Mouse (Mus musculus) yolk sac, embryonic 10.5 days (tissue): ENCODE results near the gene Kalrn.
A peak's percentile ranks its signal among the peaks of the same experiment; 100 is the strongest.

Experiments used
- DNase-seq: peaks from one replicate; pipeline ENCODE4 v3.0.0-alpha.2; 2017; ENCODE audit warnings: low spot score

Kalrn gene

DNA sequence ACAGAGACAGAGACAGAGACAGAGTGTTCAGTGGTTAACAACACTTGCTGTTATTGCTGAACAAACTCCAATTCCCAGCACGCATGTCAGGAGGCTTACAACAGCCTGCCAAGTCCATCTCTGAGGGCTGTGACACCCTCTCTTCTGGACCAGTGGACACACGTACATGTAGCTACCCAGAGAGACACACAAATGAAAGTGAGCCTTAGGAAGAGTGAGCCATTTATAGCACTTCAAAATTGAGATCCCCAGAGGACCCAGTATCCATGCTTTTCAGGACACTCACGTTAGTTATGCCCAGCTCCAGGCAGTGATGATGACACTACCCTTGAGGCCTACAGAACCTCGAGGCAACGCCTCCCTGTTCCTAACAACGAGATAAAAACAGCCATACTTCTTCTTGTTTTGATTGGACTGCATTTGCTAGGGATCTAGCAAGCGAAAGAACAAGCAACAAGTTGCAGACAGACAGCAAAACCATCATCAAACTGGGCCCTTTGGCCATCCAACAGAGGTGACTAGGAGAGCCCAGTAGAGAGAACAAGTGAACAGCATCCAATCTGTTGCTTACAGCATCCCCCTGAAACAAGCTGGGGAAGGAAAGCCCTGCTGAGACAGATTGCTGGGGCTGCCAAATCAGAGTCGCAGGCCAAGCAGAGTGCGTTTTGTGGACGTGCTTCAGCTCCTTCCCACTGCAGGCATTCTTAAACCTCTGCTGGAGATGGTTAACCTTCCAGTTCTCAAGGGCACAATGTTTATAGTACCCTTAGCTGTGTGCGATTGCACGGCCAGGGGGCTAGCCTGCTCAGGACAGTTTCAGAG, 634.8 kb downstream of the Kalrn start:
- DNase-seq: no peak

DNA sequence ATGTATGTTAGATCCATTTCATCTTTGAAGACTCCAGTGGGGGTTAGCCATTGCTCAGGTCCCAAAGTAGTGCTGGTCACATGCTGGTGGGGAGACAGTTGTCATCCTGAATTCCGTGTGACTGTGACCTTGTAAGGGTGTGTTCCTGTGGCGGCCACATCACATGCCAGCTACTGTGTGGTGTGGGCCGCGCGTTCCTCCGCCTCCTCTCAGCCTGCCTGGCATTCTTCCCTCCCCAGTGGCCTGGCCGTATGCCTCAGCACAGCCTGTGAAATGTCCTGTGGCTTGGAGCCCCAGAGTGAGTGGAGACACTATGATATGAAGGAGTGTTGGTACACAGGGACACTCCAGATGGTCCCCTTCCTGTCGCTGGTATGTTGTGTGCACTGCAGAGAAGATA, 635.8 kb downstream of the Kalrn start:
- DNase-seq: no peak

DNA sequence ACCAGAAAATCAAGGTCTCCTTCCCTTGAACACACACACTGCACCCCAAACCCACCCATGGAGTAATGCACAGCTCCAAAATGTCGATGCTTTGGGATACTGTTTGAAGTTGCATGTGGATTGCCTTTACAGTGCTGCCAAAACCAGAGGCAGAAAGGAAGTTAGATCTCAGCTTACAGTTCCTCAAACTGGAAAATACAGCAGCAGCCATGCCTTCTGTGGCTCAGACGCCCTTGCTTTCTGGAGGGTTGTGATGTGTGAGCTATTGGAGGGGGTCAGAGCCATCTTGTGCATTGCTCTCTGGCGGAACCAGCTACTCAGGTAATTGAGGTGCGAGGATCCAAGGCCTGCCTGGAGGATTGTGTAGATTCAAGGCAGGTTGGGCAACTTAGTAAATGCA, 636.4 kb downstream of the Kalrn start:
- DNase-seq: no peak

- no peak for DNase-seq
These were observed 637.9 kb downstream of the Kalrn start for GRCm38 (mm10) chr16:33935407-33935785.

DNA sequence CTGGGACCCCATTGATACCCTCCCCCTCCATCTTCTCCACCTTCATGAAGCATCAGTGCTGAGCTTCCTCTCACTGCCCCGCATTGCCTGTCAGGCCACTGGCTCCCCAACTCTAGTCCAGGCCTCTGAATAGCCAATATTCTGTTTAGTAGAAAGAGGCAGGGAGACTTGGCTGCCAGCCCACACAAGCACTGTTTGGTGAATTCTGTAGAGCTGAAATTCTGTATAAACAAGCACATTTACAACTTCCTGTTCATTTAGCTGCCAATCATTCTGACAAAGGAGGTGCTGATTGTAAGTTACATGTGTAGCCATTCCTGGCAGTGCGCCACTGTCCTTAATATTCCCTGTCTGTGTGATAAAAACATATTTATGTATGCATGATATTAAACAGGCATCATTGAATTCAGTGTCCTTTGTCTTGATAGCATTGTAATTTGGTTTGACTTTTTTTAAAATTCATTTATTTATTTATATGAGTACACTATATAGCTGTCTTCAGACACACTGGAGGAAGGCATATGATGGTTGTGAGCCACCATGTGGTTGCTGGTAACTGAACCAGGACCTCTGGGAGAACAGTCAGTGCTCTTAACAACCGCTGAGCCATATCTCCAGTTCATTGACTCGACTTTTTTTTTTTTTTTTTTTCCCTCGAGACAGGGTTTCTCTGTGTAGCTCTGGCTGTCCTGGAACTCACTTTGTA, 638.5 kb downstream of the Kalrn start:
- no peak for DNase-seq

GRCm38 (mm10) chr16:33933411-33933810, 639.9 kb downstream of the Kalrn start:
- no peak for DNase-seq

DNA sequence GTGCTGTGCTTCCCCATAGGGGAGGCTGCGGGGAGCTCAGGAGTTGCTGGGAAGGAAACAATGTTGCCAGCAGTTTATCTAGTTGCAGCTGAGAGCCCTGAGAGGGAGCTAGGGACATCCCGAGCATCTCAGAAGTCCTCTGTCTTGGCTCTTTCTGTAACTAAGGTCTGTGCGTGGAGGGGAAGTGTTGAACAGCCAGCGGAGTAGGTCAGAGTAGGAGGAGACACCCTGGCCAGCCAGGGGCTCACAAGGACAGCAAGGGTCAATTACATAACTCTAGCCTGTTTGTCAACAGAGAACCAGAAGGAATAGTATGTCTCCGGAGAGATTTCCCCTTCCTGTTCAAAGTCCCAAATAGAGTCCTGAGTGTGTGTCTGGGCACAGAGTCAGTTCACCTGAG, 641.2 kb downstream of the Kalrn start:
- no peak for DNase-seq

DNA sequence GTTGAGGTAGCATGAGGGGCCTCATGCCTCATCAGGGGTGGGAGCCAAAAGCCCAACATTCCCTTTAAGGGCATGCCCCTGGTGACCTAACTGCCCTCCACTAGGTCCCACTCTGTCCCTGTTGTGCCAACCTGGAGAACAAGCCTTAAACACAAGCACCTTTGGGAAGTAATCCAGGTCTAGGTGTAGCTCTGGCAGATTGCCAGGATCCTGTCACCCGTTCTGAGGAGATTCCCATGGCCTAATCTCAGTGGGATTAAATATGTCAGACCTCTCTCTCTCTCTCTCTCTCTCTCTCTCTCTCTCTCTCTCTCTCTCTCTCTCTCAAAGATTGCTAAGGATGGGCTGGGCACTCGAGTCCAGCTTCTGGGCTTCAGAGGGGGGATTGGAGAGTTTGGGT, 641.6 kb downstream of the Kalrn start:
- no peak for DNase-seq

- no peak for DNase-seq
These were observed 642.5 kb downstream of the Kalrn start for GRCm38 (mm10) chr16:33930785-33931184.

DNA sequence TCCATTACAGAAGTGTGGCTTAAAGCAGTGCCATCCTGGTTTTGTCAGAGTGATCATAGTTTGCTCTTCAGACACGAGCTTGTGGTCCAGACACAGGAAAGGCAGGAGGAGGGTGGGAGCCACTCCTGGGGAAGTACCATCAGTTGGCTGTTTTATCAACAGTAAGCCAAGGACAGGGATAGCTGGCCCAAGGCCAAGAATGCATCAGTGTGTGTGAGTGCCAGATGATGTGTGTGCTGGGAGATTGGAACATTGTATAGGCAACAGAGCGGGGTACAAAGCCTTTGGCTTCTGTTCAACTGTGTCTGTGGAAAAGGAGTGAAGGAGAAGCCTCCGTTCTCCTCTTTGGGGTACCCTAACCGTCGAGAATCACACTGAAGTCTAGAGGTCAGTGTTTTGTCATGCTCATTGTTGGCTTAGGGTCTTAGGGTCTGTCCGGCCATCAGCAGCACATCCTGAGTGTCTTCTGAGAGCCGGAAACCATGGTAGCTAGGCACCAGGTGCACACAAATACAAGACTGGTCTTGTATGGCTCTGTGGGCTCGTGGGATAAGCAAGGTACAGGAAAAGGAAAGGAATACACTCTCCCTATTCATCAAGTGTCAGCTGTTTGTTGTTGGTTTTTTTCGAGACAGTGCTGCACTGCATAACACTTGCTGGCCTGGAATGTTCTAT, 644.4 kb downstream of the Kalrn start:
- no peak for DNase-seq

DNA sequence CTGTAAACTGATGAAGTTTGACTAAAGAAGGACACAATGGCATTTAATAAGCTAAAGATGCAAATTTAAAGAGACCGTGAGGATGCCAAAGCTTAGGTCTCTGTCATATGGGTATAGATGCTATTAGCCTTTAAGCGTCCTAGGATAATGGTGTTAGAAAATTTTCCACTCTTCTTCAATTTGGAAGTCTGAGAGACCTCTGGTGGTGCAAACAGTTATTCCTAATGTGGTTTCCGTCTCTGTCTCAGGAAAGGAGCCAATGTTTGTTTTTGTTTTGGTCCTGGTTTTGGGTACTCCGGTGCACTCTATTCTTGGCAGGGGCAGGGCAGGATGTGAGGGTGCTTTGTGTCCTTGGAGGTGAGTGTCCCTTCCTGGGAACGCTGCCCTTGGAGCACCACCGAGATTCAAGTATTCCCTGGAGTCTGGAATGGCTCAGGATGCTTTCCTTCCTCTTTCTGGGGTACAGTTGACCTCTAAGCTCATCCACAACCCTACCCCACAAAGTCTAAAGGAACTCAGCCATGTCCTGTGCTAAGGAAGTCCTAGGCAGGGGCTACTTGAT, 646.0 kb downstream of the Kalrn start:
- DNase-seq: no peak

- no peak for DNase-seq
These were observed 649.6 kb downstream of the Kalrn start for GRCm38 (mm10) chr16:33923758-33924157.

- DNase-seq: no peak
These were observed 650.4 kb downstream of the Kalrn start for GRCm38 (mm10) chr16:33923001-33923316.

DNA sequence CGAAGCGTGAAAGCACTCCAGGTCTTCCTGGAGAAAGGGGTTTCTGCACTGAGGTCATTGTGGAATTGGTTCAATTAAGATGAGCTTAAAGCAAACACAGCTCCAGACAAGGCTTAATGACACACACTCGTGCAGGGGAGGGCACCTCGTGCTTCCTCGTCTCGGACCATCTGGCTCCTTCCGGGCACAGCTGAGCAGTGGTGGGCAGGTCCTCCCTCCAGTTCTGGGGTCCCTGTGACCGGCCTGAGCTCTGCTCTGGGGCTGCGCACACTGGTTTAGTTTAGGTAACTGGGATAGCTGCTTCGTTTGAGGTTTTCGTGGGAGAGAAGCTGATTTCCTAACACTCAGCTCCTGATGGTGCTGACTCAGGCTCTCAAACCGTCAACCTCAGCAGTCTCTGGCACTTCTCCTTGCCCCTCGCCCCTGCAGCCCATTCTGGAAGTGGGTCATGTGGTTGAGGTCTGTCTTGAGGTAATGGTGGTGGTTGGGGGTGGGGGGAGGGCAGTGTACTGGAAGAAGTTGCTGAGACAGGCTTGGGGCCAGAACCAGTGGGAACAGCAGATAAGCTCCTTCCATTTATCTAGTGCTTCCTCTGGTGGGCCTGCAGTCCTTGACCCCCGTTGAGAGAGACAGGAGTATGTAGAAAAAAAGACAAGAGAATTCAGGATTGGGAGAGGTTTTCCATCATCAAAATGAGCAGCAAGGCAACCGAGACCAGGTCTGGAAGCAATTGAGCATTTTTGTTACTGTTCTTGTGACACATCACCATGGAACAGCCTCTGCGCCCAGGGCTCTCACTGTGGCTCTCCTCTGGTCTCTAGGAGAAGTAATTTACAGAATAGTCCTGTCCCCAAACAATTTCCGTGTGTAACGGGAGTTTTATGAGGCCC, 651.0 kb downstream of the Kalrn start:
- peak; percentile 90 for DNase-seq

DNA sequence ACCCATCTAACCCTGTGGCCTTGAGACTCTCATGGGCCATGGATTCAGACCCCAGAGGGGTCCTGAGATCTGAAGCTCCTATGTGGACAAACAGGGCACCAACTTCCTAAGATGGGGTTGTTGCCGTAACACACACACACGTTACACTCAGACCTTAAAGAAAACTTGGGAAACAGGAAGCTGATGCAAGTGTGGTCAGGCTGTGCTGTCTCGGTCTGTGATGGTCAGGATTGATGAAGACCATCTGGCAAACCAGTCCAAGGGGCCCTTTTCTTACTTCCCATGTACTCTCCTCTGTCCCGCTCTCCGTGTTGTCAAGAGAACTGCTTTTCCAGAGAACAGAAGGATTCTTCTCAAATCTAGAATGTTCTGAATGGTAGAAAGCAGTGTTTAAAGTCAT, 651.8 kb downstream of the Kalrn start:
- DNase-seq: no peak
